Mouse (Mus musculus) frontal cortex, postnatal 14 days (tissue): ENCODE measurements at regions not wholly inside any gene's neighbourhood (a gene's known extent, or its start where the extent isn't known, plus 50 kb on each side); places are given as distances from the start of the nearest gene placed in this dataset.
A peak's percentile ranks its signal among the peaks of the same experiment; 100 is the strongest.

Source experiments
- DNase-seq, 2 experiments: peaks; one replicate each; pipeline ENCODE4 v3.0.0; 2022; ENCODE audit warnings: low spot score in 2 of 2

DNA sequence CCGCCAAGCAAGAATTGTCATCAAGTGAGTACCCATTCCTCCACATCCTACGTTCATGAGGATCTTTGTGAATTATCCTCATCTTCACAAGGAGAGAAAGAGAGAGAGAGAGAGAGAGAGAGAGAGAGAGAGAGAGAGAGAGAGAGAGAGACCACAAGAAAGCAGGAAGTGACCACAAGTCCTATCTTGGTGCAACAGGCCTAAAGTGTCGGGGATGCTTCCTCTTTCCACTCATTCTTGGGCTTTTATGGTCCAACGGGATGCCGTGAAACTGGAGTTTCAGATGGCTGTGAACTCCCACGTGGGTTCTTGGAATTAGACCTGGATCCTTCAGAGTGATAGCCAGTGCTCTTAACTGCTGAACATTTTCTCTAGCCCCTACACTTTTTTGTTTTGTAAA is 53.1 kb upstream of the Rai14 start:
- no peak for DNase-seq

DNA sequence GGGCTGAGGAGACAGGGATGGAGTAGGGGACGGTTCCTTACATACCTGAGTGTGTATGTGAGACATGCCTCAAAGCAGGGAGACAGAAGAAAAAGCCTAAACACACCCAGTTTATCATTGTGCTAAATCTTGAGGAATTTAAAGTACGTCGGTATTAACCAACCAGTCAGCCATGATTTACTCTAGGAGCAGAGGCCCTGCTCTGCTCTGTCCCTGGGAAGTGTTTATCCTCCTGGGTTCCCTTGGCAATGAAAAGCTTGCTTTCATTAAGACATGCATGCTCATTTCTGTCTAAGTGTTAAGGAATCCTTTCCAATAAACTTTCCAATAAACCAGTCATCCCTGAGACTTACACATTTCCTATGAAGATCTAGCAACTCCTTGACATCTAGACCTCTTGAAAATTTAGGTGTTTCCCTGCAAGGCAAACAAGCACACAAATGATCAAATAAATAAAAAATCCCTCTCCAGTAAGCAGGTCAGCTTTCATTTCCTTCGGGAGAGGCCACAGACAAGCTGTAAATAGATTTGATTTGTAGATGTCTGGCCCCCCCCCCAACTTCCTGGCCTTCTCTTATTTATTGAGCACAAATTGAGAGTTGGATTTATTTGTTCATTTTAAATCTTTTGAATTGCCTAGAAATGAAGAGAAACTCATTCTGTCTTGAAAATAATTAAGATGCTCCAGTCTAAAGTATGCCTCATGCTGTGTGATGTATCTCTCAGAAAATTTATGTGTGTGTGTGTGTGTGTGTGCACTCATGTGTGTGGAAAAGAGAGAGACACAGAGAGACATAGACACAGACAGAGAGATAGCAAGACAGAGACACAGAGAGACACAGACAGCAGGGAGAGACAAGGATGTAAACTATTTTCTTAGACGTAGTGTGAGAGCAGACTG is 56.2 kb upstream of the Rai14 start:
- no peak for DNase-seq

DNA sequence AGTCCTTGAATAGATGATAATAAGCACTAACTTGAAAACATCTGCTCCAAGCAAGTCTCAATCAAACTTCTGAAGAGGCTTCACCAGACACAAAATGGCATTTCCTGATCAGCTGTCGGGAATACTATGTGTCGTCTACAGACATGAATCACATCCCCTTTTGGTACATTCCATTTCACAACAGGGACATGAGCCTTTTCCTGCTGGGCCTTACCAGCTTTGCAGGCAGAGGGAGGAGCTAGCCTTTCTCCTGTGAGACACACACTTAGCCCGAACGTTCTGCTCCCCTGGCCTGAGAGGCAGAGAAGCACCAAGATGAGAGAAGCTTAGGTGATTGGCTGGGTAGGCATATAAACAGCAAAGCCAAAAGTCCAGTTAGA is 56.9 kb upstream of the Rai14 start:
- no peak for DNase-seq

DNA sequence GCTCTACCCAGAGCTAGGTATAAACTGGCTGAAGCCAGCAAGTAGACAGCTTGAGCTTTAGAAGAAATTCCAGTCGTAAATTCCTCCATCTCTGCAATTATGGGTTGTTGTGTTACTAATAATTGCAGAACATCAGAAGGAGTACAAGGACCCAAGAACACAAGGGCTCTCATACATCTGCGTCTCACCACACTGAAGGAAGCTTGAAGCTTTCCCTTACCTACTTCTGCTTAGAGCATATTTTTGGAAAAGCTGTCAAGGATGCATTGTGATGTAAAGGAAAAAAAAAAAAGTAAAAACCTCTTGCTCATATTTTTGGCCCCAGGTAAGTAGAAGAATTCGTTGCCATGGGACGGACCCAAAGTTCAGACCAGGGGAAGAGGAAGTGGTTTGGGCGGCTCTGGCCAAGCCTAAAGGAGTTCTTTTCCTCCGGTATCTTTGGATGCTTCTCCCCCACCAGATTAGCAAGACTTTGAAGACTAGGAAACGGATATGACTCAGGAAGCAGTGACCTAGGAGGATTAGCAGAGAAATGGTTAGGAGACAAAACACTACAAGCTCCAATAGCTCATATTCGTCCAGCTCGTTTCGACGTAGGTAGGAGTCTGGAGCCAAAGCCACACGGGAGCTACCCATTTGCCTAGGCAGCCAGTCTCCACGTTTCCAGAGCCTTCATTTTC is 65.7 kb upstream of the Rai14 start:
- no peak for DNase-seq

DNA sequence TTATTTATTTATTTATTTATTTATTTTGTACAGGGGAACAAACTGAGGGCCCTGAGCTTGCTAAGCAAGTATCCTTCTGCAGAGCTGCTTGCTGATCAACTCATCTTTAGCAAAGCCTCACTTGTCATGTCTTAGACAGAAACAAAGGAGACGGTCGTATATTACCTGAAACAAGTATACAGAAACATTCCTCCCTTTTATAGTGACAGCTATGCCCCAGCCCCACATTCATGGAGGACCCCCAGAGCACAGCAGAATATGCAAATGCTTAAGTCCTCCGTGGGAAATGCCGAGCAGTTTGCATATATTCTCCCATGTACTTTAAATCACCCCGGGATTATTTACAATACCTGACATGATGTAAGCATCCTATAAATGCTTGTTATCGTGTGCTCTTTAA is 74.9 kb upstream of the Rai14 start:
- DNase-seq, result no peak

DNA sequence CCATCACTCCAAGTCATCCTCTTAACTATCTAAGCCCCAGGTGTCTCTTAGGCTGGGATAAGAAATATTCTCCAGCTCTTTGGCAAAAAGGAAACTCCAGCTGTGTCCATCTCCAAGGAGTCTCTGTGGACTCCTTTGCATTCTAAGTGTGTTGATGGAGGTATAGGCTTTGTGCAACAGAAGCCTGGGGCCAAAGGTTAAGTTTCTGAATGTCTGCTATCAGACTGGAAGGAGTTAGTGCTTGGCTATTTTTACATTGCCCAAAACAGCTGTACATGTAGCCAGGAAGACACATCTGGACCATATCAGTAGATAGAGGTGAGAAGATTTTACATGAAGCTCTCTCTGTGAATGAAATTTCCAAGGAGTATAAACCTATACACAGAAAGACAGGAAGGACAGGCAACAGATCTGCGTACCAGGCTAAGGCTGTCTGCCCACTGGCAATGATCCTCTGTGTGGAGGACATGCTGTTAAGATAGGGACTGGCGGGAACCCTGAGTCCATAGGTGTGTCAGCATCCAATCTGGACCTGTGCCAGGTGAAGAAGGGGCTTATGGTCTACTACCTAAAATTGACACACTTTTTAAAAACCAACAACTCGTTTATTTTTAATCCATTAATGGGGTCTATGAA is 76.6 kb upstream of the Rai14 start:
- DNase-seq, result no peak

DNA sequence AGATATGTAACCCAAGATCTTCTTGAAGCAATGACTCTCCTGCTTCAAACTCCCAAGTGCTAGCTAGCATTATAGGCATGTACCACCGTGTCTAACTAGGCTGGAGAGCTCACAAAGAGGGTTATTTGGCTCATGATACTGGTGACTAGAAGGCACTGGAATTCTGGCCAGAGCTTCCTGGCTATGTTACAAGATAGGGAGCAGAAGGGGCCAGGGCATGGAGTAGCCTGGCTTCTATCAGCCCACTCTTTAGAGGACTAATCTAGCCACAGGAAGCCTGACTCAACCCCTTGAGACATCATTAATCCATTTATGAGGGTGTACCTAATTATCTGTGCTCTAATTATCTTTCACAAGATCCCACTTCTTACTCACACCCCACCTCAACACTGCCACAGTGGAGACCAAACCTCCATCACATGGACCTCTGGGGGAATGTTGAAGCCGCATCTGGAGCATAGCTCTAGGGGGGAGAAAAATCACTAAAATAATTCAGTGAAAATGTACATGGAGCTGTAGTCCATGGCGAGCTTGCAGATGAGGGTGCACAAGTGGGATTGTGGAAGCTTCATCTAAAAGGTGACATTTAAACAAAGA is 77.2 kb upstream of the Rai14 start:
- DNase-seq, result no peak

DNA sequence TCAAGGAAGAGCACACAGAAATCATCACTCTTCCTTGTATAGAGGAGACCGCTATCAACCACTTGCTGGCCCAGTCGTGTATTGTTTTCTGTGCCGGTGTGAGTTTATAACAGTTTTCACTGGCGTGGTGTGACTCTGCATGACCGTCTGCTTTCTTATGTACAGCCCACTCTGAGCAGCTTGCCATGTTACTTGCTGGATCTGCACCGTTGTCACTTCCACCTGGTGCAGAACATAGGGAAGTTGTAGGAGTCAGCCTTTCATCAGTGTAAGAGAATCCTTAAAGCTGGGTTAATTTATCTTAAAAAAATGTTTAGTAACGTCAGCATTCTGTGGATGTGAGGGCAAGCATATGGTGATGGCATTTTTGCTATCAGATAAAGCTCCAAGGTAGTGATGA is 77.7 kb upstream of the Rai14 start:
- no peak for DNase-seq

DNA sequence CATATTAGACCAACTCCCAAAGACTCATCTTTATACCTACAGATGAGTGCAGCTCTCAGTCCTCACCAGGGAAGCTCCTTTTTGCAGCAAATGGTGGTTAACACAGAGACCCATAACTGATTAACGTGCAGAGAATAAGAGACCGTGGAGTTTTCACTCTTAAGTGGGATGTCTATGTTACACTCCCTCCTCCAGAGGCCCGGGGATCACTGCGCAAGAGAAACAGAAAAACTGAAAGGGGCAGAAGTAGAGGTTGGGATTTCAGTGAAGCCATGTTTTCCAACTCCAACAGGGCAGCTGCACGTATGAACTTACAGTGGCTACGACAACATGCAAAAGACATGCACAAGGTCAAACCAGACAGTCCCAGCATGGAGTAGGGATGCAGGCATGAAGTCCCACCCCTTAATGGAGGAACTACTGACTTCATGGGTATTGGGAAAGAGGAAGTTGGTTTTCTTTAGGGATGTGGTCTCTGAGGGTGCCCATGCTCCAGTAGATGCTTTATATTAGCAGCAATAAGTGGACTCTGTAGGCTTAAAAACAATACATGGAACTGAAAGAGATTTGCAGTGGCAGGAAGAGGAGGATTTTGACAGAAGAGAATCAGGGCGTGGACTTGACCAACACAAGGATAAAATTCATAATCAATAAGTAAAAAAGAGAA is 80.8 kb upstream of the Rai14 start:
- DNase-seq, result no peak

DNA sequence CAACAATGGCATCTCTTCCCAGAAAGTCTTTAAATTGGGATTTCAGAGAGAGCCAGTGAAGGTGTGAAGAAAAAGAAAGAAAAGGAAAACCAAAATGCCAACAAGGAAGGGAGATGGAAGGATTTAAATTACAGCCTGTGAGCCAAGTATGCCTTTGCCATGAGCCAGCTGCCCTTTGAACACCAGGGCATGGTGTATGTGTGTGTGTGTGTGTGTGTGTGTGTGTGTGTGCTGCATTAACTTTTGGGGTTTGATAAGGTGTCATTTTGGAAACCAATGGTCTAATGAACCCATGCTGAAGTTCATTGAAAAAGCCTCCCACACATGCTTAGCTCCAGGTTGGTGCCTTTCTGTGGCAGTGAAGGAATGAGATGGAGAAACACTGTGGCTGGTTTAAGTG is 85.2 kb upstream of the Rai14 start:
- no peak for DNase-seq

DNA sequence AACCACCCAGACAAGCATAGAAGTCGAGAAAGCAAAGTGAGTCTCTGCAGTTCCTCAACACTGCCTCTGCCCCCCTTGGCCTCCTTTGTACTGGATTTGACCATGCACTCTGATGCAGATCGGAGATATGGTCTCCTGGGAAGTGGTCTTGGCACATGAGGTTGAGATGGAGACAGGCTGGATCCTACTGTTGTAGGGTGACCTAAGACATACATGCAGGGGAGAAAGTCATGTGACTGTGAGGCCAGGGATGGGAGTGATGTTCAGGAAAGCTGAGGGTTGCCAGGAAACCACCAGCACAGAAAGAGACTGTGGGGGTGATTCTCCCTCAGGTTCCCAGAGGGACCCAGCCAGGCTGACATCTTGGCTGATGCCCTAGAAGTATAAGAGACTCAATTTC is 99.8 kb upstream of the Rai14 start:
- no peak for DNase-seq

DNA sequence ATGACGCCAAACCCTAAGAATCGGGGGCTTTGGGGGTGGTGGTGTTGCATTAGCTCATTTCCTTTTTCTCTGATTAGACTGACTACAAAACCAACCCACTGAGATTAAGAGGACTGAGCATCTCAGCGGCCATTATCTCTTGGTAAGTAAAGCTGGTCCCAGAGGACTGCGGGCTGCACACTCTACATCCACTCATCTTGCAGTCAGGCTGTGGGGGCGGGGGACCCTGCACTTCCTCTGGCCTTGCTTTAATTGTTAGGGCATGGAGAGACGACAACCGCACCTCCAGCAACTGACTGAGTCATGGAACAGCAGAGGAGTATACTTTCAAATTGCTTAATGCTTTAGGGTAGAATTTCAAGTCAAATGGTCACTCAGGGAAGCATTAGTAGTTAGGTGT is 100.3 kb upstream of the Rai14 start:
- no peak for DNase-seq

DNA sequence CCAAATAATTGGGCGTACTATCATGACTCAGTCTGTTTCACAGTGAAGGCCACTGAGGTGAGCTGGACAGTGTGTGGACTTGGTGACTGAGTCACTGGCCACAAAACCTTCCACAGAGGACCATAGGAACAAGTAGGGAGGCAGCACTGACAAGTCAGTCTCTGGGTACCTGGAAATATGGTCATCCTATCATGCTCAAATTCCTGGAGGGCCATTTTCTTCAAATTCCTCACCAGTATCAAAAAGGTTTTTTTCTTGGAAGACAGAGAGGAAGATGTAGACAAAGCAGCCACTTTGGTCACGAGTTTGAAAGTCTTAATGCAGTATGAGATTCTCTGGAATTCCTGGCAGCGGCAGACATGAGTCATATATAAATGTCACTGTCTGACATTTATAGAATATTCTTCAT is 101.8 kb upstream of the Rai14 start:
- DNase-seq, result no peak

DNA sequence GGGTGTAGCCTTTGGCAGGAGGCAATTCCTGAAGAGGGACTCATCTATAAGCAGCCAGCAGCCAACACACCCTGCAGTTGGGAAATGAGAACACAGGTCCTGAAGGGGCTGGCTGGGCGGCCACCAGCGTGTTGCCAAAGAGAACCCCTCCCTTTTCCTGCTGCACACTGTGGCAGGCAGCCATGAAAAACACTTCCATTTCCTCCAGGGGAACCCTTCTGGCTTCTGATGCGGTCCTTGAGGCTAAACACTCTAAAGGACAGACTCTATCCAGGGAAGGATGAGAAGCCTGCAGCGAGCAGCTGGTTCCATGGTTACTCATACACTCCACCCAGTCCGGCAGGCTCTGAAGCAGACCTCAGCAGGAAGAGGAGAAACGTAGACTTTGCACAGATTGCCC is 103.8 kb upstream of the Rai14 start:
- peak in 1 of 2 experiments; percentile 22 for DNase-seq

DNA sequence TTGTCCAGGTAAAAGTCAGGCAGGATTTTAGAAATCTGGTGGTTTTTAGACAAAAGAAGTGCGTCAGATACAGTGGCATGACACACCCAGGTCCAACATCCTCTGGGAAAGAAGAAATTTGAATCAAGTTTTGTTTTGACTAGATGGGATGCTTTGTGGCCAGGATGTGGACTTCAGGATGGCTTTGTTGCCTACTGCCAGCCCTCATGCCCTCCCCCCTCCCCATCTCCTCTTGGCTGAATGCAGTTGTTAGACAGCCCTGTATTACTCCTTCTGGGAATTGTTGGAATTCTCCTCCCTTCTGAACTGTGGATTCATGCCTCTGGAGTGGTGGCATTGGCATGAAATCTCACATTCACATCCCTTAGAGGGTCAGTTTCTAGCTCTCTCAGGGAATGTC is 104.3 kb upstream of the Rai14 start:
- no peak for DNase-seq

DNA sequence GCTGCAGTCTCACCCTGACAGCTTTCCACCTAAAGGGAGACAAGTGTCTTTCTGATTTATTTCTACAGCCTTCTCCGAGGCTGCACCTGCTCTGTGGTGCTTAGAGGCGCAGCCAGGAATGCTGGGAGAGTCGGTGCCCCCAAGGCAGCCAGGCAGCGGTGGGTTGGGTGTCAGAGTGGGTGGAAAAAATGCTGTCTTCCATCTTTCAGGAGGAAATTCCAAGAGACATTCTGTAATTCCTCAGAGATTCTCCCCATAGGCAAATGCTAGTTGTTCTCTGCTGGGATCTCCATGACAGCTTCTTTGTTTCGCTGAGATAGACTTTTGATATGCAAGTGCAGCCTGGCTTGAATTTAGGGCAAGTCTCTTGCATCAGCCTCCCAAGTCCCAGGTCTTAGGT is 109.5 kb upstream of the Rai14 start:
- no peak for DNase-seq

DNA sequence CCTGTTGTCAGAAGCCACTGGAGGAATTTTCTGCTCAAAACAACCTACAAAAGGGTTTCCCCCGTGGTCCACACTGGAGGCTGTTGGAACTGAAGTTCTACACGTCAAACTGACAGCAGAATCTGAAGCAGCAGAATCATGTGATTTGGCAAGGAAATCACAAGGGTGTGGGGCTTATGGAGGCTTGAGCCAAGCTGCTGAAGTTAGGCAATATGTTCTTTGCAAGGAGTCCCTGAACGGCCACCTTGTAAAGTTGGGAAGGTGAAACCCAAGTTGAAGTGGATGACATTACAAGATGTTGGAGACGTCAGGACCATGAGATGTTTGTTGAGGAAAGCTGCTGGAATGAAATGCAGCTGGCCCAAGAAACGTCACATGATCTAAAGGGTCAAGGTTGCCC is 115.2 kb upstream of the Rai14 start:
- no peak for DNase-seq

DNA sequence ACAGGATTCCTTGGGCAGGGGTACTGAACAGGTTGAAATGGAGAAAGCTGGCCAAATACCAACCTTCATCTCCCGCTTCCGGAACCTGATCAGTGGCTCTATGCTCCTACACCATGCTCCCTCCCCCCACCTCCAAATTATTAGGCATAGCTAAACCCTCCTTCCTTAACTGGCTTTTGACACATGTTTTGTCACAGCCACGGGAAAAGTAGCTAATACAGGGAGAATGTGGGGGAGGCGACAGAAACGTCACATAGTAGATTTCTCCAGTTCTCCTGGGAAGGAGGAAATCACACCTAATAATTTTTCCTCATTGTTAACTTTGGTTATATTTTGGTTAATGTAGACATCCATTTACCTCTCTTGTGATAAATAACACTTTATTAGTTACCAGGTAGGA is 116.1 kb upstream of the Rai14 start:
- DNase-seq, result no peak

DNA sequence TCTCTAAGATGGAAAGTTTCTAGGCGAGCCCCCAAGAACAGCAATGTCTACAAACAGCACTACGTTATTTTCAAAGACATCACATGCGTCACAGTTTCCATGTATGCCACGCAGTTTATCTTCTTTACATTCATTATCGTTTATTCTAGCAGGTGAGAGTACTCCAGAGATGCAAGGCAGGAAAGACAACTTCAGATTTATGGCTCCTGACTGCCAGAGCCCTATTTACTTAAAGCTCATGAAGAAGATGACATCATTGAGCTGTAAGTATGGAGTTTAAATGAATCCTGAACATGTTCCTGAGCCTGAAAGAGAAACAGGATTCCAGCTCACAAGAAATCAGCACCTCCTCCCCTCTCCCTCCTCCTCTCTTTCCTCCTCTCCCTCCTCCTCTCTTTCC is 116.7 kb upstream of the Rai14 start:
- DNase-seq, result no peak

DNA sequence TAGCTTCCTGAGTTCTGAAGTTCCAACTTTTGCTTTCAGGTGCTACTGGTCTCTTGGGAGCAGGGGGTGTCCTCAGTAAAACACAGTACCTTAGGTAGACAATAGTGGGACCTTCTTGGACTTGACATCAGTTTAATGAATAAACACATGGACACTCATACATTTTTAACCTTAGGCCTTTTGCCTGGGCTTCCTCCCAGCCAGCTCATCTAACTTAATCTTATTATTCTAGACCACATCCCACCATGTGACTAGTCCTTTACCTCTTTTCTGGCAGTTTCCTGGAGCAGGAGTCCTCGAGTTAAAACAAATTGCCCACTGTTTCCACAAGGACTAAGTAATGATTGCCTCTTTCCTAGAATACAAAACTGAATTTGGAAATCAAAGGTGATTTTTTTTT is 117.9 kb upstream of the Rai14 start:
- DNase-seq, result no peak

DNA sequence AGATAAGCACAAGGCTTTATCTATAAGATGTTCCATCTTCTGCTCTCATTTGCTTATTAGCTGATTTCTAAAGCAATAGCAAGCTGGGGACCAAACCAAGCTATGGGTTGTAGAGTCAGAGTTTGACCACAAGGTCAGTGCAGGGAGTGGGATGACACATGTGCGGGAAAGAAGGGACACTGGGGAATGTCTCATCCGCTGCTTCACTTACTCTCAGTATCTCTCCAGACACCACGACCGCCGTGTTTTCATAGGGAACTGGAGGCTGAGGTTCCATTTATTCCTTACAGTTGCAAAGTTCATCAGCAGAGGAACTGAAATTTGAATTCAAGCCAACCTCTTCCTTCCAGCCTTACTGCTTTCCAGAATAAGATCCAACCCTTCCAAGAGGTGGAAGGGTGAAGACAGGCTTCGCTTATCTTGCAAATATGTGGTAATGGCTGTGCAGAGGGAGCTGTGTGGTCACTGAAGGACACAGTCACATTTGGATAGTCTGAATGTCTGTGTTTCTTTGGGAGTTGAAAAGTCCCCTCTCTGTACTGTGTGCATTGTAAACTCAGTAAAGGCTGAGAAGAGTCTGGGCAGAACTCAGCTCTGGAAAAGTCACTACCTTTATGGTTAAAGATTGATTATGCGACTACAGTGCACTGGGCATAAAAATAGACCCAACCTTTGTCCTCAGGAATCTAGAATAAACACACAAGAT is 118.1 kb upstream of the C1qtnf3 start:
- DNase-seq, result no peak
